Mouse (Mus musculus) embryonic facial prominence, embryonic 13.5 days (tissue): ENCODE measurements around the gene Plekhh2. TPM values are rescaled to one million over a fixed set of nuclear protein-coding genes. Genes with fewer than 3 reads are reported as not detected.

Experiments
- ATAC-seq: fragments of 200-750 bp; cut with Nextera tagmentation; 2 replicates; pipeline ENCODE4 v1.8.0; 2017; ENCODE audit warnings: low read depth; ENCODE audit not compliant: insufficient number of reproducible peaks, insufficient read depth, low FRiP score, low TSS enrichment
- H3K27ac ChIP-seq: fragments of 300-500 bp; sonication (generic); 2 replicates; pipeline ENCODE4 v1.5.1; 2015; ENCODE audit warnings: moderate library complexity, mild to moderate bottlenecking, inconsistent platforms
- H3K27me3 ChIP-seq: fragments of 300-500 bp; sonication (generic); 2 replicates; pipeline ENCODE4 v1.6.1; 2015; ENCODE audit warnings: mild to moderate bottlenecking, inconsistent platforms
- H3K36me3 ChIP-seq: fragments of 300-500 bp; sonication (generic); 2 replicates; pipeline ENCODE4 v1.6.1; 2015; ENCODE audit warnings: mild to moderate bottlenecking, inconsistent platforms
- H3K4me1 ChIP-seq: fragments of 300-500 bp; sonication (generic); 2 replicates; pipeline ENCODE4 v1.6.1; 2015; ENCODE audit warnings: inconsistent platforms
- H3K4me2 ChIP-seq: fragments of 300-500 bp; sonication (generic); 2 replicates; pipeline ENCODE4 v1.6.1; 2015; ENCODE audit warnings: moderate library complexity, mild to moderate bottlenecking, inconsistent platforms
- H3K4me3 ChIP-seq: fragments of 300-500 bp; sonication (generic); 2 replicates; pipeline ENCODE4 v1.5.1; 2015; ENCODE audit warnings: mild to moderate bottlenecking, inconsistent platforms
- H3K9ac ChIP-seq: fragments of 300-500 bp; sonication (generic); 2 replicates; pipeline ENCODE4 v1.6.1; 2015; ENCODE audit warnings: mild to moderate bottlenecking, inconsistent platforms
- H3K9me3 ChIP-seq: fragments of 300-500 bp; sonication (generic); 2 replicates; pipeline ENCODE4 v1.6.1; 2016; ENCODE audit warnings: inconsistent platforms
- WGBS: fragments of 180-500 bp; shearing (Covaris S2); methylation state at CpG from one replicate; pipeline ENCODE4 v1.1.7; 2015; ENCODE audit warnings: mixed read lengths; 5-methylcytosine and 5-hydroxymethylcytosine counted together
- polyA plus RNA-seq: library from polyadenylated mRNA; unstranded; fragments of >200 nt; fragmentation: Nextera tagmentation; extraction: Ambion mirVana; gene quantifications from 2 replicates; pipeline ENCODE4 v1.2.1, GENCODE M21; 2015

Gene Plekhh2
- polyA plus RNA-seq, 1 experiment from 2014 or later = 9.2 TPM

DNA sequence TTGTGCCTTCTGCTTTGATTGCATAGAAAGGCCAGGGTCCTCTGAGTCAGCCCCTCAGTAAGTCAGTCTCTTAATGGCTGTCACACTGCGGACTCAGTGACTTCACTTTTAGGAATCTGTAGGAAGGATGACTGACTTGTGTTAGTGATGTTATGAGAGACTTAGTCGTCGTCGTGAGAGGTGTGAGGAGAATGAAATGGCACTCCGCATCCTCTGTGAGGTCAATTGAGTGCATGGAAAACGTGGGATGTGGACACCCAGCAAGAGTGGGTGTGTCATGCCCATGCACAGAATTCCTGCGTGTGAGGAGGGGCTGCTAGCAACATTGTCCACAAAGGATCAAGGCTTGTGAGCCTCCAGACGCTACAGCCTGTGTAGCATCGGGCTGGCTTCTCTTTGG is 116.9 kb downstream of the Plekhh2 start:
- Histone ChIP-seq H3K27ac (0 out of 2 replicates have a peak overlapping the region, but pooled peaks have one; percentile 48), H3K9ac (no peak overlapping the region), H3K4me3 (no peak overlapping the region), H3K4me1 (peaks cover 22% of the 10 kb centered on the region), H3K27me3 (no peaks in the 10 kb centered on the region), H3K4me2 (no peak overlapping the region), H3K36me3 (no peaks in the 10 kb centered on the region), H3K9me3 (no peaks in the 10 kb centered on the region)
- no peak for ATAC-seq
- 55% methylated on average over 9 of the region's 9 CpGs for WGBS

DNA sequence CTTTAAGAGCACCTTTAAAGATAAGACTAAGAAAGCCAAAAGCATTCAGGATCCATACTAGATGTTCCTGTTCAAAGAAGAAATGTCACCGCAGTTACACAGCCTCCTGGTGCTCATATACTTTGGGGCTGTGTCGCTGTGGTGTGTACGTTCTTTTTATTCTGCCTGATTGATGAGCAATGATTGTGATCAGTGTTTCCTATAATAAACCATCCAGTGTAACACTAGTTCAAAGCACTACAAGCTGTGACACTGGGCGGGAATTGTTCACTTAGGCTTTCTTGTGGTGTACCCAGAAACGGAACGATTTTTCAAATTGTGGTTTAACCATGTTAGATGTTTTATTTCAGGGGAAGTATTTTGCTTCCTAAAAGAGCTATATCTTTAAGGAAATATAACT is 120.1 kb downstream of the Plekhh2 start:
- 80% methylated on average over 6 of the region's 6 CpGs for WGBS
- Histone ChIP-seq H3K4me2 (no peak overlapping the region), H3K9ac (no peak overlapping the region), H3K4me1 (peaks cover 25% of the 10 kb centered on the region), H3K27ac (no peak overlapping the region), H3K27me3 (no peaks in the 10 kb centered on the region), H3K9me3 (no peaks in the 10 kb centered on the region), H3K36me3 (peaks cover 2% of the 10 kb centered on the region; the same call in 1 of the 2 replicates), H3K4me3 (no peak overlapping the region)
- no peak for ATAC-seq

DNA sequence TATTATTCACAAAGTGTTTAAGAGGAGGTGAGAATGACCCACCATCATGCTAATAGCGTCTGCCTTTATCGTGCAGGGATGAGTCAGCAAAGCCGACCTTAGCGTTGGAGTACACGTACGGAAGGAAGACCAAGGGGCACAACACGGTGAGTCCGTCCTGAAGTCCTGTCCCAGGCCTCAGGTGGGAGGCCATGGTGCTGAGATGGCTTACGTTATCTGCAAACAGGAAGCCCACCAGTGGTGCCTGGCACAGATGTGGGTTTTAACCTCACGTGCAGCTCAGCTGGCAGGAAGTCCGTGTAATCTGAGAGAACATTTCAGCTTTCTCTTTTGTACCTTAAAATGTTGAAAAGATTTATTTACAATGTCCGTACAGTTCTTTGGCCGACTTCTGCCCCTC is 121.7 kb downstream of the Plekhh2 start:
- Histone ChIP-seq H3K36me3 (peaks cover 6% of the 10 kb centered on the region; the same call in 1 of the 2 replicates), H3K27me3 (no peaks in the 10 kb centered on the region), H3K4me1 (peaks cover 13% of the 10 kb centered on the region; the same call in 1 of the 2 replicates), H3K4me2 (no peak overlapping the region), H3K9ac (no peak overlapping the region), H3K27ac (no peak overlapping the region), H3K9me3 (no peaks in the 10 kb centered on the region), H3K4me3 (no peak overlapping the region)
- no peak for ATAC-seq
- WGBS = 75% methylated on average over 13 of the region's 13 CpGs

DNA sequence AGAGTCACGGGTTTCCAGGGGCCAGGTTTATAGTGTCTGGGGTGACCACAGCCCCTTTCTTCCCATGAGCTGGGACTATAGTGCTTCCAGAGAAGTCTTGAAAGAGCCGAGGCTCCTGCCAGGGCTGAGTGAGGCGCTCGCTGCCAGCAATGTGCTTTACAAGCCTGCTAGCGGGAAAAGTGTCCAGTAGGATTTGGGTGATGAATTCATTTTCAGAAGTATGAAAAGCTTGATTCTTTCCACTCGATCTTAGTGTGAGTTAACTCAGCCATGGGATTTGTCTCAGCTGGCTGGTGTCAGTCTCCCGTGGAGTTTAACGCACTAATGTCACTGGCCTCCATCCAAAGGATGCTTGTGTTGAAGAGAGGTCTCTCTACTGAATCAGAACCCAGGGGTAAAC is 124.6 kb downstream of the Plekhh2 start:
- Histone ChIP-seq H3K9me3 (no peaks in the 10 kb centered on the region), H3K27ac (no peak overlapping the region), H3K27me3 (no peaks in the 10 kb centered on the region), H3K4me1 (peaks cover 7% of the 10 kb centered on the region; the same call in 1 of the 2 replicates), H3K9ac (no peak overlapping the region), H3K4me3 (no peak overlapping the region), H3K4me2 (no peak overlapping the region), H3K36me3 (peaks cover 6% of the 10 kb centered on the region; the same call in 1 of the 2 replicates)
- 56% methylated on average over 8 of the region's 8 CpGs for WGBS
- no peak for ATAC-seq

DNA sequence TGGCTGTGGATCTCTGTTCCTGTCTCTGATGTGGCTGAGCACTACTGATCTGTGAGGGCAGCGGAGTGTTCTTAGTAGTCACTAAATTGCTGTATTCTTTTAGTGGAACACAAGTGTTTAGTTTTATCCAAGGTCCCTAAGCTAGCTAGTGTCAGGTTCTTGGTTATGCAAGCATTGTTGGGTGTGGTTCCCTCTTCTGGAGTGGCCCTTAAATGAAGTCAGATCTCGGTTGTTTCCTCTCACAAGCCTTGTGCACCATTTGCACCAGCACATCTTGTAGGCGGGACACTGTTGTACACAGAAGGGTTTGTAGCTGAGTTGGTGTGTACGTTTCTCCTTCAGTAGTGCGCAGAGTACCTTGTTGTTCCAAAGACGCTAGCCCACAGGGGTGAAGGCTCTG is 126.3 kb downstream of the Plekhh2 start:
- Histone ChIP-seq H3K4me1 (peaks cover 18% of the 10 kb centered on the region), H3K4me3 (no peak overlapping the region), H3K9me3 (no peaks in the 10 kb centered on the region), H3K4me2 (no peak overlapping the region), H3K36me3 (peaks cover 6% of the 10 kb centered on the region; the same call in 1 of the 2 replicates), H3K27me3 (no peaks in the 10 kb centered on the region), H3K9ac (no peak overlapping the region), H3K27ac (no peak overlapping the region)
- WGBS = 90% methylated on average over 6 of the region's 6 CpGs
- no peak for ATAC-seq

DNA sequence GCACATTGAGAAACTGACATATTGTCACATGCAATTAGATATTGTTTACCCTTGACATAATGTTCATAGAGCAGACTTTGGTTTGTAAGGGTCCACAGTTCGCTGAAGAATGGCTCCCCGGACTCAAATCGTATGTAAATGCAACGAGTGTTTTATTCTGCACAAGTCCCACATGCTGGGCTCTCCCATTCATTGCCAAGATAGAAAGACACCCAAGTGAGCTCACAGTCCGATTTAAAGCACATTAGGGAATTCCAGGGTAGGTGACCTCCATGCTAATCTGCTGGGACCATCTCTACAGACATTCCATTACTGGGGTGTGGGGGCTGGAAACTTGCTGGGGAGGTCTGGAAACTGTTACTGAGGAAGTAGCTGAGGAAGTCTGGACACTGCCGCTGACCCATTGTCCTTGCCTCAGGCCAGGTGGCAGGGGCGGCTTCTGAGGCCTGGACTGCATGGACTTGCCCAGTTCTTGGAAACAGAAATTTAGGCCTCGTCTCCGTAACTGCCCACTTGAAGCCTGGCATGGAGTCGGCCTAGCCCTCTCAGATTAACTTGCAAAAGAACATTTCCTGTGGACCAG is 128.2 kb downstream of the Plekhh2 start:
- Histone ChIP-seq H3K27ac (0 out of 2 replicates have a peak overlapping the region, but pooled peaks have one; percentile 1), H3K4me2 (no peak overlapping the region), H3K4me3 (no peak overlapping the region), H3K27me3 (no peaks in the 10 kb centered on the region), H3K36me3 (peaks cover 6% of the 10 kb centered on the region; the same call in 1 of the 2 replicates), H3K4me1 (peaks cover 31% of the 10 kb centered on the region), H3K9ac (no peak overlapping the region), H3K9me3 (no peaks in the 10 kb centered on the region)
- WGBS = 52% methylated on average over 10 of the region's 10 CpGs
- ATAC-seq = no peak

DNA sequence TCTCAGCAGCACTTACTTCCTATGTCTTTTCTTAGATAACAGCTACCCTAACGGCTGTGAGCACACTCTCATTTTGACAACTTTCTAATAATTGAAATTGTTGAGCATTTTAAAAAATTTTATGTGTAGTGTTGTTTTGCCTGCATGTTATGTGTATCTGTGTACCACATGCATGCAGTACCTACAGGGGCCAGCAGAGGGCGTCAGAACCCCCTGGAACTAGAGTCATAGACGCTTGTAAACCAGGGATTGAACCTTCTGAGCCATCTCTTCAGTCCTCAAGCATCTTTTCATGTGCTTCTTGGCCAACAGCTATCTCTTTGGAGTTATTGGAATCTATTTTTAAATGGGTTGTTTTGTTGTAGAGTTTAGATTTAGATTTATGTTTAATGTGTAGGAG is 130.2 kb downstream of the Plekhh2 start:
- H3K4me3 ChIP-seq = no peak overlapping the region
- H3K27me3 ChIP-seq = no peaks in the 10 kb centered on the region
- ATAC-seq = no peak
- H3K36me3 ChIP-seq = peaks cover 4% of the 10 kb centered on the region; the same call in 1 of the 2 replicates
- H3K9me3 ChIP-seq = no peaks in the 10 kb centered on the region
- no peak overlapping the region for H3K9ac ChIP-seq
- 0 out of 2 replicates have a peak overlapping the region, but pooled peaks have one; percentile 17 for H3K27ac ChIP-seq
- H3K4me1 ChIP-seq = peaks cover 38% of the 10 kb centered on the region
- 35% methylated on average over 3 of the region's 3 CpGs for WGBS
- H3K4me2 ChIP-seq = no peak overlapping the region

DNA sequence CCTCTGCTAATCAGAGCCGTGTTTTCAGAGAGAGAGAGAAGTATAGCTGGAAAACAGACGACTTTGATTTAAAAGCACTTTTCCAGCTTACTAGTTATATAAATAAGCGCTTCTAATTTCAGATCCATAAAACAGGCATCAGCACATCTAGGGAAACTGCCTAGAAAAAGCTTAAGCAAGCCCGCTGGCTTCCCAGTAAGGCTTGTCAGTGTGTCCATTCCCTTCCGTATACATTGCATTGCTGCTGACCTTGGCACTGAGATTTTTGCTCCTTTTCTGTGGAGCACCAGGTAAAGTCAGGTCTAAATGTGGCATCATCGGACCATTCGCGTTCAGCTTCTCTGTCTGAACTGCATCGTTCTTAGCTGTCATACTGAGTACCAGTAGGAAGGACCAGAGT is 130.6 kb downstream of the Plekhh2 start:
- Histone ChIP-seq H3K4me1 (peaks cover 38% of the 10 kb centered on the region), H3K9ac (no peak overlapping the region), H3K36me3 (no peaks in the 10 kb centered on the region; the same call in 1 of the 2 replicates), H3K27ac (peak overlapping the region; percentile 17; the same call in 1 of the 2 replicates), H3K4me2 (no peak overlapping the region), H3K4me3 (no peak overlapping the region), H3K27me3 (no peaks in the 10 kb centered on the region), H3K9me3 (no peaks in the 10 kb centered on the region)
- WGBS = 68% methylated on average over 9 of the region's 9 CpGs
- no peak for ATAC-seq

DNA sequence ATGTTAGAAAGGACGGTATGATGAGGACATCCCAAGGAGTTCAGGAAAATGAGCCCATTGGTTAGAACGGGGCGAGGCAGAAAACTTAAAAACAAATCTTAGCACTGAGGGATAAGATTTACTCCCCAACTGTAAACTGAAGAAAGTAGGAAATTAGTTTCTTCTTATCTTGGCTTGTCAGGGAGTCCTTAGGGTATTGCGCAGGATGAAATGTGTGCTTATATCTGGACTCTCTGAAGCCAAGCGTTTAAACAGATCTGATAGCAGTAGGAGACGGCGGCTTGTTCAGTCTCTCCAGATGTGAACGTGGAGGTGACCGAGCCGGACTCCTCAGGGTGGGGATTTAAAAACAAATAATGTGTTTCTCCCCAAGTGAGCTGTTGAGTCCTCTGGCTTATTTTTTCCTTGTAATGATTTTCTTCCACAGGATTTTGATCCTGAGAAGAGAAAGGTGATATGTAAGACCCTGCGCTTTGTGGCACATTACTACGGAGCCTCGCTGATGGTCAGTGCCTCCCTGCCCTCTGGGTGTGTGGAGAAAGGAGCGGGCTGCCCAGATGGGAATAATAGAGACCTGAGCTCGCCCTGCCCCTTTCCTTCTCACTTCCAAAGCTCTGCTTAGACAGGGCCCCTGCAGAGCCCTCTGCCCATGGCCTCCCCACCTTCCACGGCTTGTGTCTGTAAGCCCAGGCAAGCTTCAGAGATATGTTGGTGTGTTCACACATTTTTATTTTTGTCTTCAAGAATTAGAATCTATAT is 132.8 kb downstream of the Plekhh2 start:
- Histone ChIP-seq H3K4me3 (no peak overlapping the region), H3K4me2 (no peak overlapping the region), H3K9me3 (no peaks in the 10 kb centered on the region), H3K9ac (0 out of 2 replicates have a peak overlapping the region, but pooled peaks have one; percentile 32), H3K4me1 (peaks cover 38% of the 10 kb centered on the region), H3K27ac (no peak overlapping the region), H3K36me3 (no peaks in the 10 kb centered on the region), H3K27me3 (no peaks in the 10 kb centered on the region)
- 38% methylated on average over 16 of the region's 16 CpGs for WGBS
- ATAC-seq = no peak

DNA sequence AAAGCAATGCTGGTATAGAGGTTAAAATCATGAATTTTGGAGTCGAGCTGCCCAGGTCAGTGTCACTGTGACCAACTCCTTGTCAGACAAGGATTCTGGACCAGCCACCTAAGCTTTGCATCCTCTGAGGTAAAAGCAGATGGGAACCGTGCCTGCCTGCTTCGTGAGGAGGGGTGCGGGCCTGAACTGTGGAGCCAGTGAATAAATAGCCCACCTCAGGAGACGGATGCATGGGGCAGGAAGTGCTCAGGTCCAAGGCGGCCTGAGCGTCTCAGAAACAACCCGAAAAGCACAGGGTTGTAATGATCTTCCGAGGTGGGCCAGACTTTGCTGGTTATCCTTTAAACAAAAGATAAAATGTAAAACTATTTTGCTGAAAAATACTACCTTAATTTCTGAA is 133.4 kb downstream of the Plekhh2 start:
- H3K9ac ChIP-seq = no peak overlapping the region
- no peak overlapping the region for H3K27ac ChIP-seq
- no peak for ATAC-seq

DNA sequence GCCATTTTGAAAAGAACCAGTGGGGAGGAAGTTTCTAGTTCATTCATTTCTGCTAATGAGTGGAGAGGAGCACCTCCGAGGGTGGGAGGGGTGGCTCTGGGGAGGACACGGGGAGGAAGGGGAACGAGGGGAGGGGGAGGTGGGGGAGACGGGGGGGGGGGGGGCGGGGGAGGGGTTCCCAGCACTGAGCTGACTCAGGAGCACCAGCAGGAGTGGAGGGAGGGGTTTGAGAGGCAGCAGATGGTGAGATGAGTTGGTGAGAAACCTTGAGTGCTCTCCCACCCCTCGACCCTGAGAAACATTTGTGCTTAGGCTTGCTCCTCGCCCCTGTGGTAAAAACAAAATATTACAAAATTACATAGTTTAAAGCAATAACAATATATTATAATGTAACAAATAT is 134.2 kb downstream of the Plekhh2 start:
- no peak overlapping the region for H3K4me3 ChIP-seq

More for the DNA sequence above, 133.4 kb downstream of the Plekhh2 start:
- peaks cover 3% of the 10 kb centered on the region for H3K36me3 ChIP-seq
- no peaks in the 10 kb centered on the region for H3K9me3 ChIP-seq
- 31% methylated on average over 9 of the region's 9 CpGs for WGBS
- no peaks in the 10 kb centered on the region for H3K27me3 ChIP-seq
- no peak overlapping the region for H3K4me2 ChIP-seq
- peaks cover 38% of the 10 kb centered on the region for H3K4me1 ChIP-seq
- no peak overlapping the region for H3K4me3 ChIP-seq

DNA sequence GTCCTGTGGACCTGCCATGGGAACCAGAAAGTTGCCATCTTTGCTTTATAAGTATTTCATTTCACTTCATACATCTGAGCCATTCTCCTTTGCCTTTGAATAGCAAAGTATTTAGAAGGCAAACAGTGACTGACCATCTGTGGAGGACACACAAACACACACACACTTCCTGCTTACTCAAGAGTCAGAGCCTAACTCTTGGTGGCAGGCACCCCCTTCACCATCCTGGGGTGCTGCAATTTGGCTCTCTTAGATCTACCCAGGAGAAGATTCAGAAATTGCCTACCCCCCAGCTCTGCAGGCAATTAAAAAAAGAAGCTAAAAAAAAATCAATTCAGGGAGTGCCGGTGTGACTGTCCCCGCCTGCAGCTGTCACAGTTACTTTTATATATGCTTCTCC is 134.8 kb downstream of the Plekhh2 start:
- peaks cover 38% of the 10 kb centered on the region for H3K4me1 ChIP-seq
- H3K27ac ChIP-seq = no peak overlapping the region
- H3K27me3 ChIP-seq = no peaks in the 10 kb centered on the region
- no peaks in the 10 kb centered on the region for H3K9me3 ChIP-seq
- no peak overlapping the region for H3K9ac ChIP-seq
- ATAC-seq = no peak
- 67% methylated on average over 2 of the region's 2 CpGs for WGBS
- H3K36me3 ChIP-seq = peaks cover 10% of the 10 kb centered on the region
- no peak overlapping the region for H3K4me2 ChIP-seq
- H3K4me3 ChIP-seq = no peak overlapping the region

More for the DNA sequence above, 134.2 kb downstream of the Plekhh2 start:
- WGBS = 17% methylated on average over 5 of the region's 7 CpGs
- no peak for ATAC-seq
- no peaks in the 10 kb centered on the region for H3K9me3 ChIP-seq
- H3K4me1 ChIP-seq = peaks cover 38% of the 10 kb centered on the region
- H3K36me3 ChIP-seq = peaks cover 10% of the 10 kb centered on the region
- no peak overlapping the region for H3K27ac ChIP-seq
- no peak overlapping the region for H3K9ac ChIP-seq
- H3K27me3 ChIP-seq = no peaks in the 10 kb centered on the region
- H3K4me2 ChIP-seq = no peak overlapping the region
